Mouse (Mus musculus): ENCODE results near the gene Cdh20.

The Cdh20 gene

GRCm38 (mm10) chr1:104768371-104769249 lies at the start of gene Cdh20:
TSS of gene Cdh20 (plus strand) at chr1:104768529.
- DNase-seq (ENCODE audit: low spot score in 2 of 2), result peak in 1 of 2 experiments; percentile 28

- peak in 1 of 2 experiments; percentile 6 for DNase-seq (ENCODE audit: low spot score in 2 of 2)
Observed at GRCm38 (mm10) chr1:104746816-104747215, 21.5 kb upstream of the Cdh20 start.

- no peak for DNase-seq (ENCODE audit: low spot score in 2 of 2)
Observed at GRCm38 (mm10) chr1:104747438-104747837, 20.9 kb upstream of the Cdh20 start.

GRCm38 (mm10) chr1:104754483-104754882 lies 13.8 kb upstream of the Cdh20 start:
- peak in 1 of 2 experiments; percentile 13 for DNase-seq (ENCODE audit: low spot score in 2 of 2)

GRCm38 (mm10) chr1:104755896-104756295 lies 12.4 kb upstream of the Cdh20 start:
- no peak for DNase-seq (ENCODE audit: low spot score in 2 of 2)

- DNase-seq (ENCODE audit: low spot score in 2 of 2), result no peak
Observed at GRCm38 (mm10) chr1:104769250-104769607, 900 bp downstream of the Cdh20 start.

GRCm38 (mm10) chr1:104771937-104772336 lies 3.6 kb downstream of the Cdh20 start:
- DNase-seq (ENCODE audit: low spot score in 2 of 2), result peak; percentile 23 to 24

GRCm38 (mm10) chr1:104773207-104773606 lies 4.9 kb downstream of the Cdh20 start:
- DNase-seq (ENCODE audit: low spot score in 2 of 2), result no peak

- no peak for DNase-seq (ENCODE audit: low spot score in 2 of 2)
Observed at GRCm38 (mm10) chr1:104793488-104793887, 25.2 kb downstream of the Cdh20 start.

- no peak for DNase-seq (ENCODE audit: low spot score in 2 of 2)
Observed at GRCm38 (mm10) chr1:104796146-104796545, 27.8 kb downstream of the Cdh20 start.

- no peak for DNase-seq (ENCODE audit: low spot score in 2 of 2)
Observed at GRCm38 (mm10) chr1:104797139-104797538, 28.8 kb downstream of the Cdh20 start.

- DNase-seq (ENCODE audit: low spot score in 2 of 2), result peak in 1 of 2 experiments; percentile 9
Observed at GRCm38 (mm10) chr1:104804746-104805145, 36.4 kb downstream of the Cdh20 start.

- no peak for DNase-seq (ENCODE audit: low spot score in 2 of 2)
Observed at GRCm38 (mm10) chr1:104807214-104807613, 38.9 kb downstream of the Cdh20 start.

- DNase-seq (ENCODE audit: low spot score in 2 of 2), result no peak
Observed at GRCm38 (mm10) chr1:104817510-104817909, 49.2 kb downstream of the Cdh20 start.

- DNase-seq (ENCODE audit: low spot score in 2 of 2), result no peak
Observed at GRCm38 (mm10) chr1:104828106-104828505, 59.8 kb downstream of the Cdh20 start.

- no peak for DNase-seq (ENCODE audit: low spot score in 2 of 2)
Observed at GRCm38 (mm10) chr1:104838206-104838915, 70.0 kb downstream of the Cdh20 start.

GRCm38 (mm10) chr1:104839051-104839450 lies 70.7 kb downstream of the Cdh20 start:
- DNase-seq (ENCODE audit: low spot score in 2 of 2), result no peak

GRCm38 (mm10) chr1:104848256-104848919 lies 80.1 kb downstream of the Cdh20 start:
- DNase-seq (ENCODE audit: low spot score in 2 of 2), result no peak

GRCm38 (mm10) chr1:104848920-104849272 lies 80.6 kb downstream of the Cdh20 start:
- DNase-seq (ENCODE audit: low spot score in 2 of 2), result no peak

- no peak for DNase-seq (ENCODE audit: low spot score in 2 of 2)
Observed at GRCm38 (mm10) chr1:104877384-104877783, 109.1 kb downstream of the Cdh20 start.

- no peak for DNase-seq (ENCODE audit: low spot score in 2 of 2)
Observed at GRCm38 (mm10) chr1:104901815-104902214, 133.5 kb downstream of the Cdh20 start.

GRCm38 (mm10) chr1:104903409-104903808 lies 135.1 kb downstream of the Cdh20 start:
- no peak for DNase-seq (ENCODE audit: low spot score in 2 of 2)
